Mouse (Mus musculus) hematopoietic multipotent progenitor cell, adult 10-12 weeks (in vitro differentiated cells): ENCODE data around the gene Serpinb3d. TPM values are rescaled to one million over a fixed set of nuclear protein-coding genes. Genes with fewer than 3 reads are reported as not detected.

Source experiments
- polyA plus RNA-seq: library from polyadenylated mRNA; stranded (reverse); fragments of >175 nt; gene quantifications from 2 replicates; pipeline ENCODE4 v1.2.3, GENCODE M21; 2012; ENCODE audit warnings: low replicate concordance

The Serpinb3d gene
- polyA plus RNA-seq, result not detected in 2 replicates

GRCm38 (mm10) chr1:107083406-107083805 lies at the start of gene Serpinb3d:
Gene Serpinb3d, minus strand, starts transcription at chr1:107083506.

DNA sequence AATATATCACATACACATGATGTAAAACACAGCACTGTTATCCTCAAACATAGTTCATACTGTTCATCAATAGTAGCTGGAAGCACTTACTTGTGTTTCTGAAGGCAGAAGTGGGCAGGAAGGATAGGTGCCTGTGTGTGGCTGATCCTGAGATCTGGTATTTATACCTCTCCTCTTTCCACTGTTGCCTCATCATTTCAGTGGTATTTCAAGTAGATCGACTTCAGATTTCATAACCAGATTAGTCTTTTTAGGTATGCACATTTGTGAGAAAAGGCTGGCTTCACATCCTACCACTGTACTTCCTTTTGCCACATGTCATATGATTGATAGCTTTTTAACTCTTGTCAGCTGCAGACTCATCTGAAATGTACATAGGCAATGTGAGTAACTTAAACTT lies 31.1 kb downstream of the Serpinb3d start, which contains the start of gene Serpinb3a:
Gene Serpinb3a (minus strand): TSS at position 101 of the 400 bp plus-strand sequence.

Other genes with a start within 250 kb of the Serpinb3d start
- not detected in 2 replicates for gene Serpinb5, start 222.3 kb downstream of the Serpinb3d start, polyA plus RNA-seq
- gene Serpinb12, start 149.1 kb downstream of the Serpinb3d start, polyA plus RNA-seq, result not detected in 2 replicates
- not detected in 2 replicates for gene Serpinb13, start 102.5 kb downstream of the Serpinb3d start, polyA plus RNA-seq
- gene Serpinb3a, start 31.2 kb downstream of the Serpinb3d start, polyA plus RNA-seq, result not detected in 2 replicates
- gene Serpinb3b, start 194.9 kb upstream of the Serpinb3d start, polyA plus RNA-seq, result not detected in 2 replicates
- not detected in 2 replicates for gene Serpinb3c, start 194.9 kb upstream of the Serpinb3d start, polyA plus RNA-seq